Mouse (Mus musculus): ENCODE data around the gene Gba2. TPM values are rescaled to one million over a fixed set of nuclear protein-coding genes. Genes with fewer than 3 reads are reported as not detected.

Gba2 gene
- polyA plus RNA-seq, 1 experiment from 2014 or later = 18.8 TPM

- Histone ChIP-seq H3K4me3 (ENCODE audit: low read depth, low read length) (peak overlapping the region; percentile 82), H3K36me3 (ENCODE audit: control insufficient read depth, insufficient read depth, low read length) (peaks cover 17% of the 10 kb centered on the region), H3K27ac (ENCODE audit: low read depth, low read length) (peak overlapping the region; percentile 99), H3K4me1 (replicated peaks; ENCODE audit: control insufficient read depth, insufficient read depth, low read length) (peaks cover 53% of the 10 kb centered on the region), H3K9ac (ENCODE audit: low read depth, low read length) (peak overlapping the region; percentile 91), H3K4me2 (peak overlapping the region; percentile 97), H3K9me3 (ENCODE audit: control insufficient read depth, low read length) (no peaks in the 10 kb centered on the region), H3K27me3 (replicated peaks; ENCODE audit: control insufficient read depth, insufficient read depth, low read length) (no peaks in the 10 kb centered on the region)
- WGBS = 2% methylated on average over 16 of the region's 16 CpGs
- no peak for DNase-seq (ENCODE audit: low spot score)
- ATAC-seq (replicated peaks; ENCODE audit: low FRiP score) = peak; percentile 42
Observed at GRCm38 (mm10) chr4:43561436-43561996, 17.2 kb downstream of the Gba2 start.

GRCm38 (mm10) chr4:43560976-43561375 is 17.7 kb downstream of the Gba2 start:
- Histone ChIP-seq H3K27ac (ENCODE audit: low read depth, low read length) (peak overlapping the region; percentile 99), H3K9ac (ENCODE audit: low read depth, low read length) (peak overlapping the region; percentile 91), H3K36me3 (ENCODE audit: control insufficient read depth, insufficient read depth, low read length) (peaks cover 17% of the 10 kb centered on the region), H3K9me3 (ENCODE audit: control insufficient read depth, low read length) (no peaks in the 10 kb centered on the region), H3K4me3 (ENCODE audit: low read depth, low read length) (peak overlapping the region; percentile 82), H3K4me2 (peak overlapping the region; percentile 97), H3K27me3 (replicated peaks; ENCODE audit: control insufficient read depth, insufficient read depth, low read length) (no peaks in the 10 kb centered on the region), H3K4me1 (replicated peaks; ENCODE audit: control insufficient read depth, insufficient read depth, low read length) (peaks cover 53% of the 10 kb centered on the region)
- DNase-seq (ENCODE audit: low spot score) = no peak
- WGBS = 11% methylated on average over 2 of the region's 2 CpGs
- no peak for ATAC-seq (replicated peaks; ENCODE audit: low FRiP score)

- Histone ChIP-seq H3K4me1 (replicated peaks; ENCODE audit: control insufficient read depth, insufficient read depth, low read length) (peaks cover 53% of the 10 kb centered on the region), H3K27me3 (replicated peaks; ENCODE audit: control insufficient read depth, insufficient read depth, low read length) (no peaks in the 10 kb centered on the region), H3K4me3 (ENCODE audit: low read depth, low read length) (peak overlapping the region; percentile 82), H3K9me3 (ENCODE audit: control insufficient read depth, low read length) (no peaks in the 10 kb centered on the region), H3K9ac (ENCODE audit: low read depth, low read length) (peak overlapping the region; percentile 91), H3K4me2 (peak overlapping the region; percentile 97), H3K36me3 (ENCODE audit: control insufficient read depth, insufficient read depth, low read length) (peaks cover 21% of the 10 kb centered on the region), H3K27ac (ENCODE audit: low read depth, low read length) (peak overlapping the region; percentile 99)
- DNase-seq (ENCODE audit: low spot score) = no peak
- no peak for ATAC-seq (replicated peaks; ENCODE audit: low FRiP score)
- WGBS = 12% methylated on average over 6 of the region's 6 CpGs
Observed at GRCm38 (mm10) chr4:43560243-43560611, 18.4 kb downstream of the Gba2 start.

GRCm38 (mm10) chr4:43559519-43560242 is 19.0 kb downstream of the Gba2 start:
- peaks cover 23% of the 10 kb centered on the region for H3K36me3 ChIP-seq (ENCODE audit: control insufficient read depth, insufficient read depth, low read length)
- peak overlapping the region; percentile 97 for H3K4me2 ChIP-seq
- no peaks in the 10 kb centered on the region for H3K27me3 ChIP-seq (replicated peaks; ENCODE audit: control insufficient read depth, insufficient read depth, low read length)
- peaks cover 53% of the 10 kb centered on the region for H3K4me1 ChIP-seq (replicated peaks; ENCODE audit: control insufficient read depth, insufficient read depth, low read length)
- ATAC-seq (replicated peaks; ENCODE audit: low FRiP score) (no peak), DNase-seq (ENCODE audit: low spot score) (no peak)
- 42% methylated on average over 13 of the region's 13 CpGs for whole genome bisulfite sequencing
- H3K9ac ChIP-seq (ENCODE audit: low read depth, low read length) = peak overlapping the region; percentile 91
- peak overlapping the region; percentile 82 for H3K4me3 ChIP-seq (ENCODE audit: low read depth, low read length)
- H3K9me3 ChIP-seq (ENCODE audit: control insufficient read depth, low read length) = no peaks in the 10 kb centered on the region
- peak overlapping the region; percentile 99 for H3K27ac ChIP-seq (ENCODE audit: low read depth, low read length)

DNA sequence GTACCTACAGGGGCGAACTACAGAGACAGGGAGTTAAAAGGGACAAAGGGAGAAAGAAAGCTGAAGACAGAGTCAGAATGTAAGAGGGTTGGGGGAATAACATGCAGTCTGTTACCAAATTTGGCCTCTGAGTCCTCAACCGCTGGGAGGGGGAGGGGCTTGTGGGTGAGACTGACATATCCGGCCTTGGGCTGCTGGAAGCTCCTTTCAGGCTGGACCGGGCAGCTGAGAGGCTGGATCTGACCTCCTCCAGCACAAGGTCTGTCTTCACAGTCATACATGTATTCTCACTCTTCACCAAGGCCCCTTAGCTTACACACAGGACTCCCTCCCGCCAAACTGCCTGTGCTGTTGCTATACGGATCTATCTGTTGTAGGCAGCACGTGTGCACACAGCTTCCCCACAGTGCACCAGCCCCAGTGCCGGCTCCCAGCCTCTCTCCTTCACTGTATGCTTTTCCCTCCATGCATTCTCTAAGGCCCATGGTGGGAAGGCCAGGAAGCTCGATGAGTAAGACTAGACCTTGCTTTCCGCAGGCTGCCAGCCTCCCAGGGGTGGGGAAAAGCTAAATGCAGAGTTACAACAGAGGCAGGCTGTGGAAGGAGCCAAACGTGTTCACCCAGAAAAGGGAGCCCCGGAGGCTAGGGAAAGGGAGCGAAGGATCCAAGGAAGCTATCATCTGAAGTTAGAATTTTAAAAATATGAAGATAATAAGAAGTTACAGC is 19.9 kb downstream of the Gba2 start:
- Histone ChIP-seq H3K4me2 (peak overlapping the region; percentile 97), H3K9me3 (ENCODE audit: control insufficient read depth, low read length) (no peaks in the 10 kb centered on the region), H3K4me1 (replicated peaks; ENCODE audit: control insufficient read depth, insufficient read depth, low read length) (peaks cover 50% of the 10 kb centered on the region), H3K36me3 (ENCODE audit: control insufficient read depth, insufficient read depth, low read length) (peaks cover 31% of the 10 kb centered on the region), H3K27me3 (replicated peaks; ENCODE audit: control insufficient read depth, insufficient read depth, low read length) (no peaks in the 10 kb centered on the region), H3K27ac (ENCODE audit: low read depth, low read length) (peak overlapping the region; percentile 99), H3K9ac (ENCODE audit: low read depth, low read length) (peak overlapping the region; percentile 72), H3K4me3 (ENCODE audit: low read depth, low read length) (peak overlapping the region; percentile 82)
- 10% methylated on average over 13 of the region's 13 CpGs for WGBS
- ATAC-seq (replicated peaks; ENCODE audit: low FRiP score) (0 out of 2 replicates have a peak, but pooled peaks have one; percentile 6), DNase-seq (ENCODE audit: low spot score) (peak; percentile 79)

- no peak; the same call in 1 of the 2 replicates for ATAC-seq (replicated peaks; ENCODE audit: low FRiP score)
- no peaks in the 10 kb centered on the region for H3K9me3 ChIP-seq (ENCODE audit: control insufficient read depth, low read length)
- H3K27me3 ChIP-seq (replicated peaks; ENCODE audit: control insufficient read depth, insufficient read depth, low read length) = no peaks in the 10 kb centered on the region
- peaks cover 38% of the 10 kb centered on the region for H3K36me3 ChIP-seq (ENCODE audit: control insufficient read depth, insufficient read depth, low read length)
- DNase-seq (ENCODE audit: low spot score) = peak; percentile 49
- peaks cover 44% of the 10 kb centered on the region for H3K4me1 ChIP-seq (replicated peaks; ENCODE audit: control insufficient read depth, insufficient read depth, low read length)
- peak overlapping the region; percentile 82 for H3K4me3 ChIP-seq (ENCODE audit: low read depth, low read length)
- peak overlapping the region; percentile 72 for H3K9ac ChIP-seq (ENCODE audit: low read depth, low read length)
- H3K4me2 ChIP-seq = peak overlapping the region; percentile 97
- WGBS = 12% methylated on average over 5 of the region's 5 CpGs
- H3K27ac ChIP-seq (ENCODE audit: low read depth, low read length) = peak overlapping the region; percentile 99
Observed at GRCm38 (mm10) chr4:43558028-43558630, 20.5 kb downstream of the Gba2 start.

DNA sequence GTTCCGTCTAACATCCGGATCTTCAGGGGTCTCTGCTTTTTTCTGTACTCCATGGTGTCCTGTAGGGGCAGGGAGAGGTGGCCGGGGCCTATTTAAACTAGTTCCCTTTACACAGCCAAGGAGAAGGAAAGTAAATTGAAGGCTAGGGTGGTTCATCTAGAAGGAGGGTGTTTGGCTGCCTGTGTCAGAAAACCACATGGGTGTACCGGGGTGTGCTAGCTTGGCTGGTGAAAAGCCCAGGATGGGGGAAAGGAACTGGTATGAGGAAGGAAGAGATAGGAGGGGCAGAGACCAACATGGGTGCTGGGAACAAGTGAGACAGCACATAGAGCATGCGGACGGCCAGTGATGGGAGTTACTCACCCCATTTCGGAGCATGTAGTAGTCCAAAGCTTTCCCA is 22.7 kb downstream of the Gba2 start:
- H3K9ac ChIP-seq (ENCODE audit: low read depth, low read length) = no peak overlapping the region
- WGBS = 87% methylated on average over 7 of the region's 7 CpGs
- H3K9me3 ChIP-seq (ENCODE audit: control insufficient read depth, low read length) = peaks cover 3% of the 10 kb centered on the region; the same call in 1 of the 2 replicates
- DNase-seq (ENCODE audit: low spot score) = no peak
- no peaks in the 10 kb centered on the region for H3K27me3 ChIP-seq (replicated peaks; ENCODE audit: control insufficient read depth, insufficient read depth, low read length)
- H3K4me3 ChIP-seq (ENCODE audit: low read depth, low read length) = no peak overlapping the region; the same call in 1 of the 2 replicates
- ATAC-seq (replicated peaks; ENCODE audit: low FRiP score) = no peak
- peaks cover 41% of the 10 kb centered on the region for H3K4me1 ChIP-seq (replicated peaks; ENCODE audit: control insufficient read depth, insufficient read depth, low read length)
- no peak overlapping the region for H3K4me2 ChIP-seq
- H3K27ac ChIP-seq (ENCODE audit: low read depth, low read length) = no peak overlapping the region
- peaks cover 58% of the 10 kb centered on the region for H3K36me3 ChIP-seq (ENCODE audit: control insufficient read depth, insufficient read depth, low read length)

DNA sequence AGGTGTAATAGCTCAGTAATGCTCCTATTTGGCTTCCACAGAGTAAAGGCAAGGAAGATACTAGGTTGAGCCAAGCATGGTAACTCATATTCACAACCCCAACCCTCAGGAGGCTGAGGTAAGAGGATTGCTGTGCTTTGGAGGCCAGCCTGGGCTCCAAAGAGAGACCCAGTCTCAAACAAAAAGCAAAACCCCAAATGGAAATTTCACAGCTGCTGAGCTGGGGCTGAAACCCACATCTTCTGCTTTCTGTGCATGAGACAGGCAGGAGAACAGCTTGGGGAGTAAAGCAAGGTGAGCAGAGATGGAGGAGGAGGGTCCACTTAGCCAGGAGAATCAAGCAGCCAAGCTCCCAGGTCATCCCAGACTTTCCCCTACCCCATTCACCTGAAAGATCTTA is 24.8 kb downstream of the Gba2 start:
- Histone ChIP-seq H3K36me3 (ENCODE audit: control insufficient read depth, insufficient read depth, low read length) (peaks cover 77% of the 10 kb centered on the region), H3K4me2 (no peak overlapping the region), H3K27me3 (replicated peaks; ENCODE audit: control insufficient read depth, insufficient read depth, low read length) (no peaks in the 10 kb centered on the region), H3K4me1 (replicated peaks; ENCODE audit: control insufficient read depth, insufficient read depth, low read length) (peaks cover 20% of the 10 kb centered on the region), H3K9me3 (ENCODE audit: control insufficient read depth, low read length) (peaks cover 3% of the 10 kb centered on the region; the same call in 1 of the 2 replicates), H3K27ac (ENCODE audit: low read depth, low read length) (no peak overlapping the region), H3K9ac (ENCODE audit: low read depth, low read length) (no peak overlapping the region), H3K4me3 (ENCODE audit: low read depth, low read length) (no peak overlapping the region)
- DNase-seq (ENCODE audit: low spot score) (no peak), ATAC-seq (replicated peaks; ENCODE audit: low FRiP score) (no peak)
